Mouse (Mus musculus): Measurements from ENCODE around the gene Kctd15.

GRCm38 (mm10) chr7:34598576-34598975 is 58.0 kb downstream of the Kctd15 start:
- TF ChIP-seq CTCF (IDR thresholded peaks at IDR 0.05; ENCODE audit: low read depth): no peak
- no peak for TF ChIP-seq EP300 (IDR thresholded peaks at IDR 0.05; ENCODE audit: low read depth)
